Mouse (Mus musculus): ENCODE results near the gene Utp11. TPM values are rescaled to one million over a fixed set of nuclear protein-coding genes. Genes with fewer than 3 reads are reported as not detected.
"Not testable (repeated sequence)": the region's sequence is repeated elsewhere in the genome, so short reads cannot be mapped to it uniquely, and the experiment has no call there.

The Utp11 gene
- 78.5 and 81.9 TPM in 2 replicates for polyA plus RNA-seq (2015; fragmentation: Nextera tagmentation; extraction: Ambion mirVana)

- under 1% methylated on average over 43 of the region's 43 CpGs for WGBS
- Histone ChIP-seq H3K27me3 (0 out of 2 replicates have a peak, but pooled peaks cover 6% of the 10 kb centered on the region), H3K4me1 (peaks cover 38% of the 10 kb centered on the region), H3K4me3 (replicated peaks) (peak within 1 kb of the TSS; percentile 91), H3K36me3 (0 out of 2 replicates have a peak, but pooled peaks cover 7% of the 10 kb centered on the region), H3K27ac (peak within 1 kb of the TSS; percentile 83; the same call in 1 of the 2 replicates), H3K9ac (peak within 1 kb of the TSS; percentile 91), H3K9me3 (replicated peaks) (no peaks in the 10 kb centered on the region), H3K4me2 (peak within 1 kb of the TSS; percentile 76)
- peak; percentile 94 for ATAC-seq (replicated peaks; ENCODE audit: low FRiP score)
Observed at GRCm38 (mm10) chr4:124693135-124693894, at the start of gene Utp11. Gene Utp11, minus strand, starts transcription at chr4:124693600.

- ATAC-seq (replicated peaks; ENCODE audit: low FRiP score), result no peak
- Histone ChIP-seq H3K36me3 (peaks cover 10% of the 10 kb centered on the region), H3K4me1 (peaks cover 16% of the 10 kb centered on the region), H3K9me3 (replicated peaks) (no peaks in the 10 kb centered on the region), H3K4me3 (replicated peaks) (peak overlapping the region; percentile 71; the same call in 1 of the 2 replicates), H3K27ac (no peak overlapping the region), H3K9ac (no peak overlapping the region), H3K27me3 (no peaks in the 10 kb centered on the region), H3K4me2 (peak overlapping the region; percentile 77; the same call in 1 of the 2 replicates)
- 88% methylated on average over 11 of the region's 11 CpGs for WGBS
Observed at GRCm38 (mm10) chr4:124742839-124743238, 49.4 kb upstream of the Utp11 start.

DNA sequence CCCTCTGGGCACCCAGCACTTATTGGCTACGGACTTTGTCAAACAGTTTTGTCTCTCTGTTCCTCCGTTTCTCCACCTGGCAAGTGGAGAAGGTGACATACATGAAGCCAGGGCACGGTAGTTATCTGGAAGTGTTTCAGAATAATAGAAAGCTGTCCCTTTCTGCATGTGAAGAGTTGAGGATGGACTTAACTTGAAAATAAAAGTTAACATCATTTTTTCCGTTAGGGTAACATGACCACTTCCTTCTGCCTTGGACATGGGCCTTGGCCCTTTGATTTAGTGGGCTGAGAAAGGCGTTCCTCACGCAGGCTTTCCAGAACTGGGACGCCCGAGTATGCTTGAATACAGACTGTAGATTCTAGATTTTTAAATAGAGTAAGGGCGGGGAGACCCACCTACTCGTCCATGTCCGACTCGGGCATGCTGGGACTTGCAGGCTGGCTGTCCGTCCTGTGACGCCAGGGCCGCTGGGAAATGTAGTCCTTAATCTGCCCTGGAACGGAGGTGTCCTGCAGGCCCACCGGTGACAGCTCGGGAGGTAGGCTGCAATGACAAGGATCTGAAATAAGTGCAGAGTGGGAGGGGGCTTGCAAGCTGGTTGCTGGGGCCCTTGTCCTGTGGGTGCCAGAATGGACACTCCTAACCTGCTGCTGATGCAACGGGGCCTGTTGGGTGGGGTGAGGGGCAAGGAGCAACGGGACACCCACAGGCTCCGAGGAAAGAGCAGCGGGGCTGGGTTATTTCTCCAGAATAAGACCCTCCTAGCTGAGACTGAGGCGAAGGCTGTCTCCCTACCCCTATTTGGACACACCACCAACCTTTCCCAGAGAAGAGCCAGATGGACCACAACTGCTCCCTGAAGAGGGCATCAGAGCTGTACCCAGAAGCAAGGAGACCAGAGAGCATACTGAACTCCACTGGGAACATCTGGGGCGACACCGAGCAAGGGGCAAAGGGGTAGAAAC is 48.3 kb upstream of the Utp11 start, which contains the start of gene Inpp5b:
Gene Inpp5b, plus strand, starts transcription at position 475 of the 968 bp plus-strand sequence.
- 11% methylated on average over 25 of the region's 25 CpGs for WGBS
- H3K36me3 ChIP-seq, result peaks cover 9% of the 10 kb centered on the region
- ATAC-seq (replicated peaks; ENCODE audit: low FRiP score), result peak; percentile 94
- peaks cover 16% of the 10 kb centered on the region for H3K4me1 ChIP-seq
- no peaks in the 10 kb centered on the region for H3K9me3 ChIP-seq (replicated peaks)
- no peaks in the 10 kb centered on the region for H3K27me3 ChIP-seq
- peak within 1 kb of the TSS; percentile 71 for H3K4me3 ChIP-seq (replicated peaks)
- peak within 1 kb of the TSS; percentile 71 for H3K27ac ChIP-seq
- peak within 1 kb of the TSS; percentile 77 for H3K4me2 ChIP-seq
- H3K9ac ChIP-seq, result peak within 1 kb of the TSS; percentile 62

DNA sequence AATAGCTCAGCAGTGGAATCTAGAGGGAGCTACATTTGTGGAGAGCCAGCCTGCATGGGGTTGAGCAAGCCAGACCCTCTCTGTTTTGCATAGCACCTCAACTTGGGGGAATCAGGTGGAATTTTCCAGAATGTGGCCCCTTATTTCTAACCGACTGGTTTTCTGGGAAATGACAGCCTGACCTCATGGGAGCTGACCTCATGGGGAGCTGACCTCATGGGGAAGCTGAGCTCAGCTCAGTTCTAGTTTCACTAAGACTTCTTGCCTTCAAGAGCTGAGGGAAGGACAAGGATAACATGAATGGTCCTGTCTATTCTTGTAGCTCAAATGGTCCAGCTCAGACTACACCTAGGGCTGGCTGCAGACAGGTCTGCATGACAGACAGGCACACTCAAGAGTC is 45.4 kb upstream of the Utp11 start:
- Histone ChIP-seq H3K27ac (no peak overlapping the region), H3K4me2 (no peak overlapping the region), H3K4me1 (peaks cover 16% of the 10 kb centered on the region), H3K9me3 (replicated peaks) (no peaks in the 10 kb centered on the region), H3K9ac (no peak overlapping the region), H3K27me3 (no peaks in the 10 kb centered on the region), H3K36me3 (peaks cover 1% of the 10 kb centered on the region; the same call in 1 of the 2 replicates), H3K4me3 (replicated peaks) (no peak overlapping the region)
- ATAC-seq (replicated peaks; ENCODE audit: low FRiP score), result no peak
- 45% methylated on average over 1 of the region's 1 CpGs for WGBS

GRCm38 (mm10) chr4:124738013-124738412 is 44.6 kb upstream of the Utp11 start:
- no peak for ATAC-seq (replicated peaks; ENCODE audit: low FRiP score)
- H3K4me2 ChIP-seq, result no peak overlapping the region

GRCm38 (mm10) chr4:124737486-124737885 is 44.1 kb upstream of the Utp11 start:
- 71% methylated on average over 5 of the region's 5 CpGs for WGBS
- peaks cover 12% of the 10 kb centered on the region for H3K4me1 ChIP-seq
- no peak overlapping the region for H3K27ac ChIP-seq
- H3K9ac ChIP-seq, result no peak overlapping the region
- peaks cover 14% of the 10 kb centered on the region for H3K36me3 ChIP-seq
- ATAC-seq (replicated peaks; ENCODE audit: low FRiP score), result no peak
- H3K4me3 ChIP-seq (replicated peaks), result no peak overlapping the region
- H3K4me2 ChIP-seq, result no peak overlapping the region
- H3K9me3 ChIP-seq (replicated peaks), result no peaks in the 10 kb centered on the region
- H3K27me3 ChIP-seq, result no peaks in the 10 kb centered on the region

More at GRCm38 (mm10) chr4:124738013-124738412, 44.6 kb upstream of the Utp11 start:
- Histone ChIP-seq H3K27me3 (no peaks in the 10 kb centered on the region), H3K9me3 (replicated peaks) (no peaks in the 10 kb centered on the region), H3K9ac (no peak overlapping the region), H3K27ac (no peak overlapping the region), H3K4me1 (peaks cover 16% of the 10 kb centered on the region), H3K4me3 (replicated peaks) (no peak overlapping the region), H3K36me3 (peaks cover 9% of the 10 kb centered on the region)
- 56% methylated on average over 4 of the region's 4 CpGs for WGBS

- Histone ChIP-seq H3K9ac (no peak overlapping the region), H3K27ac (no peak overlapping the region), H3K27me3 (no peaks in the 10 kb centered on the region), H3K9me3 (replicated peaks) (no peaks in the 10 kb centered on the region), H3K4me2 (no peak overlapping the region), H3K36me3 (peaks cover 20% of the 10 kb centered on the region), H3K4me1 (peaks cover 7% of the 10 kb centered on the region), H3K4me3 (replicated peaks) (no peak overlapping the region)
- WGBS, result 73% methylated on average over 2 of the region's 2 CpGs
- no peak for ATAC-seq (replicated peaks; ENCODE audit: low FRiP score)
Observed at GRCm38 (mm10) chr4:124736952-124737351, 43.6 kb upstream of the Utp11 start.

- no peak overlapping the region for H3K4me3 ChIP-seq (replicated peaks)
- no peaks in the 10 kb centered on the region for H3K27me3 ChIP-seq
- no peaks in the 10 kb centered on the region for H3K9me3 ChIP-seq (replicated peaks)
- H3K4me2 ChIP-seq, result no peak overlapping the region
- H3K4me1 ChIP-seq, result no peaks in the 10 kb centered on the region
- no peak overlapping the region for H3K27ac ChIP-seq
- ATAC-seq (replicated peaks; ENCODE audit: low FRiP score), result no peak
- WGBS, result 87% methylated on average over 6 of the region's 6 CpGs
- H3K9ac ChIP-seq, result no peak overlapping the region
- peaks cover 100% of the 10 kb centered on the region for H3K36me3 ChIP-seq
Observed at GRCm38 (mm10) chr4:124726121-124726520, 32.7 kb upstream of the Utp11 start.

GRCm38 (mm10) chr4:124719101-124719500 is 25.7 kb upstream of the Utp11 start:
- no peak overlapping the region for H3K4me3 ChIP-seq (replicated peaks)
- WGBS, result 95% methylated on average over 4 of the region's 4 CpGs
- peaks cover 84% of the 10 kb centered on the region for H3K36me3 ChIP-seq
- H3K4me1 ChIP-seq, result peaks cover 15% of the 10 kb centered on the region
- no peaks in the 10 kb centered on the region for H3K27me3 ChIP-seq
- H3K9me3 ChIP-seq (replicated peaks), result no peaks in the 10 kb centered on the region
- ATAC-seq (replicated peaks; ENCODE audit: low FRiP score), result no peak
- H3K4me2 ChIP-seq, result no peak overlapping the region
- H3K27ac ChIP-seq, result no peak overlapping the region
- no peak overlapping the region for H3K9ac ChIP-seq

GRCm38 (mm10) chr4:124714545-124715481 is 21.4 kb upstream of the Utp11 start, which contains the start of gene Sf3a3:
Gene Sf3a3, plus strand, starts transcription at chr4:124714776.
- peak within 1 kb of the TSS; percentile 97 for H3K4me3 ChIP-seq (replicated peaks)
- peak within 1 kb of the TSS; percentile 95 for H3K9ac ChIP-seq
- H3K4me2 ChIP-seq, result peak within 1 kb of the TSS; percentile 85
- no peaks in the 10 kb centered on the region for H3K9me3 ChIP-seq (replicated peaks)
- peaks cover 41% of the 10 kb centered on the region for H3K36me3 ChIP-seq
- peak within 1 kb of the TSS; percentile 75 for H3K27ac ChIP-seq
- peak; percentile 90 for ATAC-seq (replicated peaks; ENCODE audit: low FRiP score)
- WGBS, result under 1% methylated on average over 57 of the region's 57 CpGs
- H3K27me3 ChIP-seq, result no peaks in the 10 kb centered on the region
- peaks cover 27% of the 10 kb centered on the region for H3K4me1 ChIP-seq

GRCm38 (mm10) chr4:124713850-124714249 is 20.4 kb upstream of the Utp11 start:
- H3K4me2 ChIP-seq; H3K27me3 ChIP-seq; H3K9ac ChIP-seq; H3K9me3 ChIP-seq (replicated peaks); H3K27ac ChIP-seq; ATAC-seq (replicated peaks; ENCODE audit: low FRiP score); H3K4me3 ChIP-seq (replicated peaks): not testable (repeated sequence)
- Histone ChIP-seq H3K4me1 (peaks cover 37% of the 10 kb centered on the region), H3K36me3 (peaks cover 32% of the 10 kb centered on the region)
- 71% methylated on average over 5 of the region's 5 CpGs for WGBS
